Mouse (Mus musculus): Measurements from ENCODE around the gene Olfr855. TPM values are rescaled to one million over a fixed set of nuclear protein-coding genes. Genes with fewer than 3 reads are reported as not detected.

The Olfr855 gene
- polyA plus RNA-seq (2014; fragmentation: Nextera tagmentation; extraction: Ambion mirVana), result not detected in 2 replicates

- Histone ChIP-seq H3K4me1 (ENCODE audit: control insufficient read depth in 2 of 2, insufficient read depth in 2 of 2, low read length in 2 of 2) (no peaks in the 10 kb centered on the region), H3K9ac (ENCODE audit: low read length) (no peak within 1 kb of the TSS), H3K36me3 (ENCODE audit: control insufficient read depth, insufficient read depth, low read length) (no peaks in the 10 kb centered on the region), H3K4me3 (ENCODE audit: control insufficient read depth in 1 of 2, insufficient read depth in 1 of 2, low read depth in 1 of 2, low read length in 2 of 2) (no peak within 1 kb of the TSS), H3K9me3 (ENCODE audit: control insufficient read depth, low read length) (0 out of 2 replicates have a peak, but pooled peaks cover 4% of the 10 kb centered on the region), H3K27me3 (ENCODE audit: control insufficient read depth, insufficient read depth, low read length) (no peaks in the 10 kb centered on the region), H3K27ac (replicated peaks in 1 of 2; ENCODE audit: control insufficient read depth in 1 of 2, insufficient read depth in 1 of 2, low read depth in 2 of 2, low read length in 2 of 2) (no peak within 1 kb of the TSS), H3K4me2 (ENCODE audit: low read length) (no peak within 1 kb of the TSS)
- ATAC-seq (ENCODE audit: insufficient number of reproducible peaks, insufficient read depth, low FRiP score, low read depth), result no peak
Measured at GRCm38 (mm10) chr9:19582317-19582716, at the start of gene Olfr855. TSS of gene Olfr855 (plus strand) at chr9:19582617.

DNA sequence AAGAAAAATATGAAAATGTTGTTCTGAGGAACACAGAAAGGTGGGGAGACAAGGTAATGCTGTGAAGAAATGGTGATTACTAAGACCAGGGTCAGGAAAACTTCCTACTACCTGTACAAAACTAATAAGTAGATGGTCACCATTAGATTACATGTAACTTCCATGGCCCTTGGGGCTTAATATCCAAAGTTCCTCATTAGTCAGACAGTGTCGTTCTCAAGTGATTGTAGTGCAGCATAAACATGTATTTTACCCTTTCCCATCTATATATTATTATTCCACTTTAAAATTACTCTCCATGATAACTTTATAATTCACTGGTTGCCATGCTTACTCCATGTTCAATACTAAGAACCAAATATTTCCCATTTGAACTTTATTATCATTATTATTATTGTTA, 41.4 kb upstream of the Olfr855 start, which contains the start of gene Olfr853:
Gene Olfr853 (minus strand): TSS at position 101 of the 400 bp plus-strand sequence.
- H3K4me2 ChIP-seq (ENCODE audit: low read length), result no peak within 1 kb of the TSS
- no peaks in the 10 kb centered on the region for H3K4me1 ChIP-seq (ENCODE audit: control insufficient read depth in 2 of 2, insufficient read depth in 2 of 2, low read length in 2 of 2)
- no peaks in the 10 kb centered on the region for H3K36me3 ChIP-seq (ENCODE audit: control insufficient read depth, insufficient read depth, low read length)
- H3K4me3 ChIP-seq (ENCODE audit: control insufficient read depth in 1 of 2, insufficient read depth in 1 of 2, low read depth in 1 of 2, low read length in 2 of 2), result no peak within 1 kb of the TSS
- no peaks in the 10 kb centered on the region for H3K27me3 ChIP-seq (ENCODE audit: control insufficient read depth, insufficient read depth, low read length)
- ATAC-seq (ENCODE audit: insufficient number of reproducible peaks, insufficient read depth, low FRiP score, low read depth), result no peak
- H3K9me3 ChIP-seq (ENCODE audit: control insufficient read depth, low read length), result no peaks in the 10 kb centered on the region
- 73% methylated on average over 1 of the region's 1 CpGs for WGBS
- no peak within 1 kb of the TSS for H3K9ac ChIP-seq (ENCODE audit: low read length)
- H3K27ac ChIP-seq (replicated peaks in 1 of 2; ENCODE audit: control insufficient read depth in 1 of 2, insufficient read depth in 1 of 2, low read depth in 2 of 2, low read length in 2 of 2), result no peak within 1 kb of the TSS

DNA sequence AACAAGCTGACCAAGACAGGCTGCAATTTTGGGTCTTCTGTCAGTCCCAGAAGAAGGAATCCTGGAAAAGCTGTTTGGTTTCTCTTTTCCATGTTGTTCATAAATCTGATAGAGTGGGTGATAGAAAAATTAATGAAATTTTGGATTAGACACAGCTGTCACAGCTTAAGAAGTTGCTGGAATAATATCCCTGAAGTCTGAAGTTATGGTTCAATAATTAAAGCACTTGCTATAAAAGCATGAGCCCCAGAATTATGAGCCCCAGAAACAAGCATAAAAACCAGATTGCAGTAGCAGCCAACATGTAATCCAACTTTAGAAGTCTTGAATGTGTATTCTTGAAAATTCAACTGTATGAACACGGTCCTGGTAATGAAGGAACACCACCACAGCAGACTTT, 15.1 kb upstream of the Olfr855 start, which contains the start of gene Olfr854:
Gene Olfr854 (minus strand): TSS at position 101 of the 400 bp plus-strand sequence.
- Histone ChIP-seq H3K9ac (ENCODE audit: low read length) (no peak within 1 kb of the TSS), H3K4me3 (ENCODE audit: control insufficient read depth in 1 of 2, insufficient read depth in 1 of 2, low read depth in 1 of 2, low read length in 2 of 2) (no peak within 1 kb of the TSS), H3K4me1 (ENCODE audit: control insufficient read depth in 2 of 2, insufficient read depth in 2 of 2, low read length in 2 of 2) (no peaks in the 10 kb centered on the region), H3K4me2 (ENCODE audit: low read length) (no peak within 1 kb of the TSS), H3K27ac (replicated peaks in 1 of 2; ENCODE audit: control insufficient read depth in 1 of 2, insufficient read depth in 1 of 2, low read depth in 2 of 2, low read length in 2 of 2) (no peak within 1 kb of the TSS), H3K27me3 (ENCODE audit: control insufficient read depth, insufficient read depth, low read length) (no peaks in the 10 kb centered on the region), H3K9me3 (ENCODE audit: control insufficient read depth, low read length) (0 out of 2 replicates have a peak, but pooled peaks cover 8% of the 10 kb centered on the region), H3K36me3 (ENCODE audit: control insufficient read depth, insufficient read depth, low read length) (no peaks in the 10 kb centered on the region)
- 61% methylated on average over 1 of the region's 1 CpGs for WGBS
- ATAC-seq (ENCODE audit: insufficient number of reproducible peaks, insufficient read depth, low FRiP score, low read depth), result no peak

- H3K4me3 ChIP-seq (ENCODE audit: control insufficient read depth in 1 of 2, insufficient read depth in 1 of 2, low read depth in 1 of 2, low read length in 2 of 2), result no peak overlapping the region
- H3K4me2 ChIP-seq (ENCODE audit: low read length), result no peak overlapping the region
- H3K9me3 ChIP-seq (ENCODE audit: control insufficient read depth, low read length), result no peaks in the 10 kb centered on the region
- H3K4me1 ChIP-seq (ENCODE audit: control insufficient read depth in 2 of 2, insufficient read depth in 2 of 2, low read length in 2 of 2), result no peaks in the 10 kb centered on the region
- no peaks in the 10 kb centered on the region for H3K27me3 ChIP-seq (ENCODE audit: control insufficient read depth, insufficient read depth, low read length)
- no peak overlapping the region for H3K27ac ChIP-seq (replicated peaks in 1 of 2; ENCODE audit: control insufficient read depth in 1 of 2, insufficient read depth in 1 of 2, low read depth in 2 of 2, low read length in 2 of 2)
- 97% methylated on average over 3 of the region's 3 CpGs for WGBS
- ATAC-seq (ENCODE audit: insufficient number of reproducible peaks, insufficient read depth, low FRiP score, low read depth), result no peak
- peaks cover 15% of the 10 kb centered on the region for H3K36me3 ChIP-seq (ENCODE audit: control insufficient read depth, insufficient read depth, low read length)
- H3K9ac ChIP-seq (ENCODE audit: low read length), result no peak overlapping the region
Measured at GRCm38 (mm10) chr9:19621297-19621696, 38.9 kb downstream of the Olfr855 start.

- H3K36me3 ChIP-seq (ENCODE audit: control insufficient read depth, insufficient read depth, low read length), result peaks cover 18% of the 10 kb centered on the region
- ATAC-seq (ENCODE audit: insufficient number of reproducible peaks, insufficient read depth, low FRiP score, low read depth), result peak; percentile 94
- no peaks in the 10 kb centered on the region for H3K9me3 ChIP-seq (ENCODE audit: control insufficient read depth, low read length)
- H3K4me2 ChIP-seq (ENCODE audit: low read length), result peak within 1 kb of the TSS; percentile 64
- no peaks in the 10 kb centered on the region for H3K4me1 ChIP-seq (ENCODE audit: control insufficient read depth in 2 of 2, insufficient read depth in 2 of 2, low read length in 2 of 2)
- WGBS, result 2% methylated on average over 35 of the region's 35 CpGs
- no peaks in the 10 kb centered on the region for H3K27me3 ChIP-seq (ENCODE audit: control insufficient read depth, insufficient read depth, low read length)
- H3K27ac ChIP-seq (replicated peaks in 1 of 2; ENCODE audit: control insufficient read depth in 1 of 2, insufficient read depth in 1 of 2, low read depth in 2 of 2, low read length in 2 of 2), result peak within 1 kb of the TSS; percentile 94 to 95
- H3K4me3 ChIP-seq (ENCODE audit: control insufficient read depth in 1 of 2, insufficient read depth in 1 of 2, low read depth in 1 of 2, low read length in 2 of 2), result peak within 1 kb of the TSS; percentile 66 to 81
- H3K9ac ChIP-seq (ENCODE audit: low read length), result peak within 1 kb of the TSS; percentile 83
Measured at GRCm38 (mm10) chr9:19621843-19622822, 39.7 kb downstream of the Olfr855 start, which contains the start of gene Zfp317. TSS of gene Zfp317 (plus strand) at chr9:19622102.

- Histone ChIP-seq H3K4me1 (ENCODE audit: control insufficient read depth in 2 of 2, insufficient read depth in 2 of 2, low read length in 2 of 2) (no peaks in the 10 kb centered on the region), H3K9ac (ENCODE audit: low read length) (no peak overlapping the region), H3K9me3 (ENCODE audit: control insufficient read depth, low read length) (no peaks in the 10 kb centered on the region), H3K4me3 (ENCODE audit: control insufficient read depth in 1 of 2, insufficient read depth in 1 of 2, low read depth in 1 of 2, low read length in 2 of 2) (no peak overlapping the region), H3K27me3 (ENCODE audit: control insufficient read depth, insufficient read depth, low read length) (no peaks in the 10 kb centered on the region), H3K4me2 (ENCODE audit: low read length) (no peak overlapping the region), H3K36me3 (ENCODE audit: control insufficient read depth, insufficient read depth, low read length) (peaks cover 27% of the 10 kb centered on the region), H3K27ac (replicated peaks in 1 of 2; ENCODE audit: control insufficient read depth in 1 of 2, insufficient read depth in 1 of 2, low read depth in 2 of 2, low read length in 2 of 2) (no peak overlapping the region)
- no peak for ATAC-seq (ENCODE audit: insufficient number of reproducible peaks, insufficient read depth, low FRiP score, low read depth)
Measured at GRCm38 (mm10) chr9:19629574-19629973, 47.2 kb downstream of the Olfr855 start.
